Mouse (Mus musculus) layer of hippocampus, adult 18-20 months (tissue): ENCODE data around the gene Nr3c2. TPM values are rescaled to one million over a fixed set of nuclear protein-coding genes. Genes with fewer than 3 reads are reported as not detected.
A peak's percentile ranks its signal among the peaks of the same experiment; 100 is the strongest.

Experiments
- DNase-seq, 2 experiments: peaks; one replicate each; pipeline ENCODE4 v3.0.0; 2022; ENCODE audit warnings: low spot score in 2 of 2
- total RNA-seq, 2 experiments: library from RNA; stranded (reverse); gene quantifications; 2 replicates each; pipeline ENCODE4 v1.2.3; 2021

Nr3c2 gene
- total RNA-seq, 2 experiments from 2014 or later = 144 to 162 TPM

- peak in 1 of 2 experiments; percentile 34 for DNase-seq
Observed at GRCm38 (mm10) chr8:77294599-77294998, 395.4 kb downstream of the Nr3c2 start.
